Mouse (Mus musculus) frontal cortex, adult (tissue): ENCODE data around the gene Bcl2l15.

Source experiments
- ATAC-seq: cut with Nextera tagmentation; 2 replicates; pipeline ENCODE4 v1.9.2; 2017; ENCODE audit warnings: mild to moderate bottlenecking, moderate library complexity, mixed read lengths; ENCODE audit not compliant: low TSS enrichment

Bcl2l15 gene

DNA sequence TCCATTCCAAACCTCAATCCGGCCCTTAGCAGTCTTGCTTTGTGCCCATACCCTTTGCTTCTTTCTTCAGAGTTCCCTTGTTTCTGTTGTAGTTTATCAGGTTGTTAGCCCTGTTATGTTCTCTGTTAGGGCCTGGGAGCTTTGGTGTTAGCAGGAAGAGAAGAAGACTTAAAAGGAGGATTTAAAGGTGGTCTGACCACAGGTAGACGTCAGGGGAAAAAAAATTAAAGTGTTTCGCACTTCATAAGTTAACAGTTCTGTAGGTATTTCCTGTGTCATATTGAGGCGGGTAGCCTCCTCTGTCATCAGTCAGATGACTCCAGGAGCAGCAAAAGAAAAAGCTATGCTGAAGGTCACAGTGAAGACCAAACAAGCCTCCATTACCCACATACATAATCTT, 35.6 kb downstream of the Bcl2l15 start:
- no peak for ATAC-seq

DNA sequence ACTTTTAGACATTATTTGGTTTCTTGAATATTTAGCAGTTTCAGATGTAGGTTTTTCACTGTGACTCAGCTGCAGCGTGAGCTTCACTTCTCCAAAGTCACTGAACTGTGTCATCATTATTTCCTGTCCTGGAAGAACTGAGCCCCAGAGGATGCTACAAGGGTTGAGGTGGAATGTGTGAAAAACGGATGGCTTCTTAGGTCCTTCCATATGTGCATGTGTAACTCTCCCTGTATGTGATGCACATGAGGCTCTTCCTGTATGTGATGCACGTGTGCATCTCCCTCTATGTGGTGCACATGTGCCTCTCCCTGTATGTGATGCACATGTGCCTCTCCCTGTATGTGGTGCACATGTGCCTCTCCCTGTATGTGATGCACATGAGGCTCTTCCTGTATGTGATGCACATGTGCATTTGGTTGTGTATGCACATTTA, 40.3 kb downstream of the Bcl2l15 start:
- no peak for ATAC-seq

DNA sequence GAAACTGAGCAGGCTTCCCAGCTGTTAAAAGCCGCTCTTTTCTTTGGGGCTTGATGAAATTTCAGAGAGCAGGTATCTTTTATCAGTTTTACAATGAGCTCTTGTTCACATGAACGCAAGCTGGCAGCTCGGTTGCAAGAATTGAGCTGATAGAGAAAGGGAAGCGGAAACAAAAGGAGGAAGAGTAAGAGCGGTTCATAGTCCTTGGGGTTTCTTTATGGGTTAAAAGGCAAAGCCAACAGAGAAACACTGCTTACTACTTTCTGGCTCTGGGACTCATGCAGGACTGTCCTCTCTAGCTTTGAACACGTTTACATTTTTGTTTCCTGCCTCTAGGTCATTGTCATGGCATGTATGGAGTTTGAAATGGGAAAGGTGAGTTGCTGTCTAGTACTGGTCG, 41.9 kb downstream of the Bcl2l15 start:
- no peak for ATAC-seq

DNA sequence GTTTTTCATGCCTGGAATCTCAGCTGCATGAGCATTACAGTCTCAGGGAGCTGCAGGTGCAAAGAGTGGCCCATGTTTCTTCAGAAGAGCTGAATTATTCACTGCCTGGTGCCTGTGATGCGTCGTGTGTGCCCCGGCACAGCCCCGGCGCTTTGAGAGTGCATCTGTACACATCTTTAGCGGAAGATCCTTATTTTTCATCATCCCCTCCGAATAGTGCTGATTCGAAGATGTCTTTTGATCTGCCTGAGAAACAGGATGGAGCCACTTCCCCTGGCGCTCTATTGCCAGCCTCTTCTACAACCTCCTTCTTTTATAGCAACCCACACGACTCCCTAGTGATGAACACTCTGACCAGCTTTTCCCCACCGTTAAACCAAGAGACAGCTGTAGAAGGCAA, 53.5 kb downstream of the Bcl2l15 start:
- ATAC-seq: peak; percentile 44; the same call in 1 of the 2 replicates

DNA sequence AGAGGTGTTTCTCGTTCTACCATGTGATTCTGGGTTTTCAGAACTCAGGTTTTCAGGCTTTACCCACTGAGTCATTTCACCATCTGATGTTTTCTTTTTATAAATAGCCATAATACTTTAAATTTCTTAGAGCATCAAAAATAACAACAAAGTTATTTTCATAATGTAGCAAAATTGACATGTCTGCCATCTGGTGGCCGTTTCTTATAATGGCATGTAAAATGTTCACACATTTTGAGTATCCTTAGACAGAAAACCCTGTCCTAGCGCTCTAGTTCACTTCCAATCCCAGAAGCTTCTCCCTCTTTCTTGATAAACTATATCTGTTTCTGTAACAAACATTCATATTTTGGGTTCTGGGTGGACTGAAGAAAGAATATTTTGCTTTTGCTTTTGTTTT, 55.2 kb downstream of the Bcl2l15 start:
- no peak; the same call in 1 of the 2 replicates for ATAC-seq

DNA sequence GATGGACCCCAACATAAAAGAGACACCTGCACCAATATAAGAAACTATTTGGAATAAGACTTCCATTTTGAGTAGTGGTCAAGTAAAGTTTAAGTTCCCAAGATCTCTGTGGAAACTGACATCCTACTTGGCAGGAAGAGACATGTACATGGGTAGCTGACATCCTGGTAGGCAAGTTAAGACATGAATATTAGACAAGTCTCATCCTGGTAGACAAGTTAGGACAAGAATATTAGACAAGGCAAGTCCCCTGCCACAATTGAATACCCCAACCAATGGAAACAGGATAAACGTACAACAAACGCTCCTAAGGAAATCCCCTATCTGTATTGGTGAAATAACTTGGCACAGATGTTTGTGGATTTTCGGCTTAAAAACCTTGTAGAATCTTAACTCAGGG, 61.0 kb downstream of the Bcl2l15 start:
- no peak for ATAC-seq
